Mouse (Mus musculus): Measurements from ENCODE around the gene Bcr.

DNA sequence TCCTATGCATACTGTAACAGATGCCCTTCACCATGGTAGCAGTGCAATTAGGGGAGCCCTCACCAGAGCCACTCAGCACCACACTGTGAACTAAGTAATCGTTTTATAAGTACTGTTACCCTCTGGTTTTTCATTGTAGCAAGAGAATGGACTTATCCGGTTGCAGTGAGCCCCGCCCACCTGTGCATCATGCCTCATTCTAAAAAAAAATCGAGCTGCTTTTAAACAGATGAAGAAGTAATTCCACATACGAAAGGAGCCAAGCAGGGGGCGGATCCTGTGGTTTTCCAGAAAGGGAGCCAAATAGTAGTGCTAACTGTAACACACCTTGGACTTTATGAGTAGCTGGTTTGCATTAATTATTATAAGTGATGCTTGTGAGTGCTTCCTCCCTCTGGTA, 58.1 kb downstream of the Bcr start:
- TF ChIP-seq GATA1 (IDR thresholded peaks at IDR 0.05; ENCODE audit: borderline replicate concordance, low read length) (no peak), FLI1 (IDR thresholded peaks at IDR 0.05; ENCODE audit: low read length) (no peak)
